Mouse (Mus musculus) hindbrain, postnatal 0 days (tissue): ENCODE measurements around the gene Rpl13a. TPM values are rescaled to one million over a fixed set of nuclear protein-coding genes. Genes with fewer than 3 reads are reported as not detected.
A peak's percentile ranks its signal among the peaks of the same experiment; 100 is the strongest.

Experiments
- ATAC-seq: fragments of 200-750 bp; cut with Nextera tagmentation; 2 replicates; pipeline ENCODE4 v1.8.0; 2017; ENCODE audit warnings: mild to moderate bottlenecking, moderate TSS enrichment, moderate library complexity
- DNase-seq: peaks from one replicate; pipeline ENCODE4 v3.0.0-alpha.2; 2015; ENCODE audit warnings: low spot score
- H3K27ac ChIP-seq: fragments of 300-500 bp; sonication (generic); 2 replicates; pipeline ENCODE4 v1.5.1; 2014; ENCODE audit warnings: mild to moderate bottlenecking
- H3K27me3 ChIP-seq: fragments of 300-500 bp; sonication (generic); 2 replicates; pipeline ENCODE4 v1.6.1; 2014; ENCODE audit warnings: low read length, mixed read lengths; ENCODE audit not compliant: insufficient read depth
- H3K36me3 ChIP-seq: fragments of 300-500 bp; sonication (generic); 2 replicates; pipeline ENCODE4 v1.6.1; 2014; ENCODE audit warnings: low read length, mixed read lengths; ENCODE audit not compliant: insufficient read depth
- H3K4me1 ChIP-seq: fragments of 300-500 bp; sonication (generic); 2 replicates; pipeline ENCODE4 v1.6.1; 2014; ENCODE audit warnings: antibody characterized with exemption, low read length, mixed read lengths; ENCODE audit not compliant: insufficient read depth
- H3K4me2 ChIP-seq: fragments of 300-500 bp; sonication (generic); 2 replicates; pipeline ENCODE4 v1.6.1; 2014; ENCODE audit warnings: low read depth, mild to moderate bottlenecking, low read length, moderate library complexity, mixed read lengths
- H3K4me3 ChIP-seq: fragments of 300-500 bp; sonication (generic); 2 replicates; pipeline ENCODE4 v1.5.1; 2014; ENCODE audit warnings: low read length
- H3K9ac ChIP-seq: fragments of 300-500 bp; sonication (generic); replicated peaks from 2 replicates; pipeline ENCODE4 v1.6.1; 2014; ENCODE audit warnings: mild to moderate bottlenecking, low read length, moderate library complexity, mixed read lengths
- H3K9me3 ChIP-seq: fragments of 300-500 bp; sonication (generic); 2 replicates; pipeline ENCODE4 v1.6.1; 2016; ENCODE audit warnings: low read length, mixed read lengths
- CTCF ChIP-seq: IDR thresholded peaks from 2 replicates; pipeline ENCODE4 v1.5.1; 2016; ENCODE audit warnings: antibody characterized with exemption, control low read depth, low read depth
- WGBS: fragments of 180-500 bp; shearing (Covaris S2); extraction: QIAGEN DNeasy Blood & Tissue Kit; methylation state at CpG from one replicate; pipeline ENCODE4 v1.1.7; 2014; 5-methylcytosine and 5-hydroxymethylcytosine counted together
- polyA plus RNA-seq: library from polyadenylated mRNA; unstranded; fragments of >200 nt; fragmentation: Nextera tagmentation; extraction: Ambion mirVana; gene quantifications from 2 replicates; pipeline ENCODE4 v1.2.1, GENCODE M21; 2015
- total RNA-seq: library from RNA; depleted of rRNA; stranded (reverse); fragments of >200 nt; gene quantifications from 2 replicates; pipeline ENCODE4 v1.2.3, GENCODE M21; 2014

The Rpl13a gene
- total and polyA plus RNA-seq, 2 experiments from 2014 or later: 800 to 1,807 TPM

DNA sequence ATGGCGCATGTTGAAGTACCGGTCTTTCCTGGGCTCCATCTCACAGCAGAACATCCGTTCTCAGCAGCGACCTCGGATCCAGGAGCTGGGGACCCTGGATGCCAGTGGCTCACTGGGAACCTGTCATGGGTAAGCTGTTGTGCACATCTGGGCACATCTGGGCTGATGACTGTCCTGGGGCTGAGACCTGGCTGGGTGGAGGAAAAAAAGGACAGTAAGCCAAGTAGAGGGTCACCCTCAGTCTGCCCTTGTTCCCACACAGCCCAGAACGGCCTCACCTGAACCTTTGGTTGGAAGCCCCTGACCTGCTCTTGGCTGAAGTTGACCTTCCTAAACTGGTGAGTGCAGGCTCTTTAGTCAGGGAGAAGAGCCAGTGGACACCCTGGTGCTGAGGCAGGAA lies 30.4 kb upstream of the Rpl13a start:
- ATAC-seq (no peak), DNase-seq (no peak)
- H3K27ac ChIP-seq: no peak overlapping the region
- no peaks in the 10 kb centered on the region; the same call in 1 of the 2 replicates for H3K27me3 ChIP-seq
- peaks cover 3% of the 10 kb centered on the region for H3K4me1 ChIP-seq
- no peak overlapping the region for H3K4me3 ChIP-seq
- no peak for TF ChIP-seq CTCF
- WGBS: 96% methylated on average over 6 of the region's 6 CpGs
- no peak overlapping the region for H3K4me2 ChIP-seq
- no peak overlapping the region for H3K9ac ChIP-seq
- H3K9me3 ChIP-seq: no peaks in the 10 kb centered on the region
- 0 out of 2 replicates have a peak, but pooled peaks cover 4% of the 10 kb centered on the region for H3K36me3 ChIP-seq

- H3K9me3 ChIP-seq: no peaks in the 10 kb centered on the region
- no peak for TF ChIP-seq CTCF
- H3K36me3 ChIP-seq: 0 out of 2 replicates have a peak, but pooled peaks cover 4% of the 10 kb centered on the region
- no peak overlapping the region for H3K4me2 ChIP-seq
- ATAC-seq (no peak), DNase-seq (no peak)
- H3K27ac ChIP-seq: no peak overlapping the region
- no peak overlapping the region for H3K4me3 ChIP-seq
- no peaks in the 10 kb centered on the region for H3K27me3 ChIP-seq
- no peak overlapping the region for H3K9ac ChIP-seq
- peaks cover 7% of the 10 kb centered on the region; the same call in 1 of the 2 replicates for H3K4me1 ChIP-seq
- WGBS: 90% methylated on average over 14 of the region's 14 CpGs
These were observed 28.9 kb upstream of the Rpl13a start for GRCm38 (mm10) chr7:45157459-45157858.

GRCm38 (mm10) chr7:45156206-45156605 lies 27.6 kb upstream of the Rpl13a start:
- Histone ChIP-seq H3K4me3 (no peak overlapping the region), H3K27me3 (no peaks in the 10 kb centered on the region), H3K9ac (no peak overlapping the region), H3K27ac (no peak overlapping the region), H3K4me2 (no peak overlapping the region), H3K36me3 (0 out of 2 replicates have a peak, but pooled peaks cover 4% of the 10 kb centered on the region), H3K4me1 (peaks cover 7% of the 10 kb centered on the region; the same call in 1 of the 2 replicates), H3K9me3 (no peaks in the 10 kb centered on the region)
- ATAC-seq (no peak), DNase-seq (no peak)
- no peak for TF ChIP-seq CTCF
- 97% methylated on average over 15 of the region's 15 CpGs for WGBS

DNA sequence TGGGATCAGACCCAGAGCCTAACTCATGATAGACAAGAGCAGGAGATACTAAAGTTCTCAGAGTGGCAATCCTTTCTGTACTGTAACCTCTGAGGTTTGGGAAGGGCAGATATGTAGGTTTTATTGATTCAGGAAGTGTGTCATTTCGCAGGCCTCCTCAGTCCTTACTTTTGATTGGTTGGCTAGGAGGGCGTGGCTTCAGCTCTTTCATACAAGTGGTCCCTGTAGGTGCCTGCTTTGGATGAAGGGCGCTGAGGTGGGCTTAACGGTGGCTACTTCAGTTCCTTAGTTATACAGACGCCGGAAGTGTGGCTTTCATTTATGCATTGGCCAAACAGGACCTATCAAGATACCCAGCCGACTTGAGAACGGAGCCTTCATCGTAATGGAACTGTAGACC lies 27.0 kb upstream of the Rpl13a start:
- no peak overlapping the region for H3K9ac ChIP-seq
- H3K4me3 ChIP-seq: no peak overlapping the region
- DNase-seq (no peak), ATAC-seq (no peak)
- H3K27ac ChIP-seq: no peak overlapping the region
- peak overlapping the region; percentile 89 for H3K4me2 ChIP-seq
- 0 out of 2 replicates have a peak, but pooled peaks cover 4% of the 10 kb centered on the region for H3K36me3 ChIP-seq
- no peaks in the 10 kb centered on the region for H3K27me3 ChIP-seq
- WGBS: 86% methylated on average over 9 of the region's 9 CpGs
- no peaks in the 10 kb centered on the region for H3K9me3 ChIP-seq
- H3K4me1 ChIP-seq: peaks cover 7% of the 10 kb centered on the region; the same call in 1 of the 2 replicates
- no peak for TF ChIP-seq CTCF

DNA sequence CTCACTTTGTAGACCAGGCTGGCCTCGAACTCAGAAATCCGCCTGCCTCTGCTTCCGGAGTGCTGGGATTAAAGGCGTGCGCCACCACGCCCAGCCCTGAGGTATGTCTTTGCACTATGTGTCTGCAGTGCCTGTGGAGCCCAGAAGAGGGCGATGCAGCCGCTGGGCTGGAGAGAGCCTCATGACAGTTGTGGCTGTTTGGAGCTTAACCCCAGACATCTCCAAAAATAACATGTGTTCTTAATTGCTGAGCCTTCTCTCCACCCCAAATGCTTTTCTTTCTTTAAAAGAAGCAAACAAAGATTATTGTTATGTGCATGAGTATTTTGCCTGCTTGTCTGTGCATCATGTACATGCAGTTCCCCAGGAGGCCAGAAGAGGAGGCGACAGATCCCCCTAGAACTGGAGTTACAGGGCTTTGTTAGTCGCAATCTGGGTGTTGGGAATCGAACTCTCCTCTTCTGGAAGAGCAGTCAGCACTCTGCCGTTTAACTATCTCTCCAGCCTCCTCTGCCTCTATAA lies 26.5 kb upstream of the Rpl13a start:
- ATAC-seq: peak; percentile 4; the same call in 1 of the 2 replicates
- no peaks in the 10 kb centered on the region for H3K27me3 ChIP-seq
- no peaks in the 10 kb centered on the region for H3K9me3 ChIP-seq
- H3K4me2 ChIP-seq: peak overlapping the region; percentile 89
- H3K4me3 ChIP-seq: peak overlapping the region; percentile 52
- peak overlapping the region; percentile 88; the same call in 1 of the 2 replicates for H3K27ac ChIP-seq
- peak; percentile 61 for DNase-seq
- TF ChIP-seq CTCF: peak; percentile 67
- H3K36me3 ChIP-seq: 0 out of 2 replicates have a peak, but pooled peaks cover 2% of the 10 kb centered on the region
- H3K4me1 ChIP-seq: peaks cover 7% of the 10 kb centered on the region; the same call in 1 of the 2 replicates
- WGBS: 80% methylated on average over 12 of the region's 12 CpGs
- no peak overlapping the region; the same call in 1 of the 2 replicates for H3K9ac ChIP-seq

- Histone ChIP-seq H3K9ac (peak within 1 kb of the TSS; percentile 64), H3K4me2 (peak within 1 kb of the TSS; percentile 89), H3K9me3 (no peaks in the 10 kb centered on the region), H3K27me3 (no peaks in the 10 kb centered on the region), H3K27ac (peak within 1 kb of the TSS; percentile 88), H3K4me3 (peak within 1 kb of the TSS; percentile 52), H3K4me1 (peaks cover 7% of the 10 kb centered on the region; the same call in 1 of the 2 replicates), H3K36me3 (no peaks in the 10 kb centered on the region)
- 4% methylated on average over 66 of the region's 69 CpGs for WGBS
- DNase-seq (peak; percentile 99), ATAC-seq (peak; percentile 97)
- TF ChIP-seq CTCF: peak; percentile 62
These were observed 25.8 kb upstream of the Rpl13a start, which contains the start of the genes Pih1d1 and Aldh16a1 for GRCm38 (mm10) chr7:45154096-45154992. Pih1d1 (plus strand) TSS chr7:45154303. Aldh16a1 (minus strand) TSS chr7:45154584.
